Comparison of ENCODE assay signal across 14 mouse cellular contexts in genomic region chr3:31107674-31108073, GRCm38 (mm10). TPM values are rescaled to one million over a fixed set of nuclear protein-coding genes. Genes with fewer than 3 reads are reported as not detected.
DNase-seq lines count a peak whose midpoint lies in the region; ATAC-seq and TF ChIP-seq lines count a peak whose summit lies in the region.
"Had no signal": no experiment of that assay in that cellular context is flagged by ENCODE, and none has a peak within 500 bp of the region (broad histone marks: within the 10 kb centered on the region; RNA-seq: fewer than 3 reads in every experiment).

No protein-coding gene starts in this region.

- H3K4me2 ChIP-seq in hindbrain, embryonic 16.5 days (ENCODE audit: low read length), result no peak overlapping the region
- H3K4me2 ChIP-seq in midbrain, postnatal 0 days (ENCODE audit: low read depth, low read length, poor library complexity, severe bottlenecking), result no peak overlapping the region
- no peak overlapping the region for H3K4me2 ChIP-seq in intestine, embryonic 15.5 days (replicated peaks)

- TF ChIP-seq CTCF in gastrocnemius, adult 2 months (IDR thresholded peaks at IDR 0.05), result no peak
- no peak for TF ChIP-seq CTCF in midbrain, postnatal 0 days (IDR thresholded peaks at IDR 0.05)

- no peak for DNase-seq in gastrocnemius, adult 2 months
- no peak for DNase-seq in gastrocnemius, adult 8-10 months (ENCODE audit: low spot score in 2 of 2)
- peak; percentile 52 to 79 for DNase-seq in lung, adult 18-20 months
- DNase-seq in lung, postnatal 4 days, result no peak
- no peak for DNase-seq in midbrain, postnatal 0 days (ENCODE audit: low spot score)
- DNase-seq in testis, postnatal 14 days (ENCODE audit: low spot score), result no peak
- DNase-seq: gastrocnemius, postnatal 14 days; left cerebral cortex, postnatal 4 days; right cerebral cortex, adult 18-20 months had no signal

- H3K36me3 ChIP-seq in hindbrain, embryonic 16.5 days (ENCODE audit: control insufficient read depth, insufficient read depth, low read length), result no peaks in the 10 kb centered on the region
- H3K36me3 ChIP-seq in midbrain, postnatal 0 days (ENCODE audit: insufficient read depth, low read length), result no peaks in the 10 kb centered on the region
- no peaks in the 10 kb centered on the region for H3K36me3 ChIP-seq in intestine, embryonic 15.5 days

- peak; percentile 63 for ATAC-seq in hindbrain, embryonic 16.5 days
- ATAC-seq in midbrain, postnatal 0 days (ENCODE audit: low FRiP score), result no peak
- ATAC-seq in intestine, embryonic 15.5 days, result no peak
- ATAC-seq: intestine, postnatal 0 days had no signal

- no peaks in the 10 kb centered on the region for H3K9me3 ChIP-seq in hindbrain, embryonic 16.5 days (ENCODE audit: control insufficient read depth, low read length)
- no peaks in the 10 kb centered on the region for H3K9me3 ChIP-seq in midbrain, postnatal 0 days (ENCODE audit: low read length)
- H3K9me3 ChIP-seq in intestine, embryonic 15.5 days, result no peaks in the 10 kb centered on the region

- intact Hi-C loops in gastrocnemius, adult 2 months (cut with DNase I), result no loop called here

- no peak overlapping the region for H3K9ac ChIP-seq in hindbrain, embryonic 16.5 days (ENCODE audit: low read depth, low read length)
- no peak overlapping the region for H3K9ac ChIP-seq in midbrain, postnatal 0 days (replicated peaks; ENCODE audit: low read length, poor library complexity, severe bottlenecking)
- H3K9ac ChIP-seq in intestine, embryonic 15.5 days, result no peak overlapping the region

- peak overlapping the region; percentile 28; the same call in 1 of the 2 replicates for H3K4me3 ChIP-seq in gastrocnemius, adult 2 months
- no peak overlapping the region for H3K4me3 ChIP-seq in hindbrain, embryonic 16.5 days (ENCODE audit: low read length)
- no peak overlapping the region for H3K4me3 ChIP-seq in midbrain, postnatal 0 days (ENCODE audit: low read depth, low read length)
- H3K4me3 ChIP-seq in intestine, embryonic 15.5 days (replicated peaks), result no peak overlapping the region

- H3K27me3 ChIP-seq in hindbrain, embryonic 16.5 days (replicated peaks; ENCODE audit: control insufficient read depth, insufficient read depth, low read length), result no peaks in the 10 kb centered on the region
- no peaks in the 10 kb centered on the region for H3K27me3 ChIP-seq in midbrain, postnatal 0 days (ENCODE audit: insufficient read depth, low read length)
- no peaks in the 10 kb centered on the region for H3K27me3 ChIP-seq in intestine, embryonic 15.5 days (replicated peaks)
- H3K27me3 ChIP-seq: CH12.LX had no signal

- H3K4me1 ChIP-seq in hindbrain, embryonic 16.5 days (ENCODE audit: control insufficient read depth, insufficient read depth, low read depth, low read length), result peaks cover 5% of the 10 kb centered on the region; the same call in 1 of the 2 replicates
- 0 out of 2 replicates have a peak, but pooled peaks cover 2% of the 10 kb centered on the region for H3K4me1 ChIP-seq in midbrain, postnatal 0 days (ENCODE audit: insufficient read depth, low read length)
- H3K4me1 ChIP-seq in intestine, embryonic 15.5 days (replicated peaks), result no peaks in the 10 kb centered on the region

- peak overlapping the region; percentile 44 for H3K27ac ChIP-seq in gastrocnemius, adult 2 months
- 0 out of 2 replicates have a peak overlapping the region, but pooled peaks have one; percentile 9 for H3K27ac ChIP-seq in hindbrain, embryonic 16.5 days (ENCODE audit: low read depth, low read length)
- H3K27ac ChIP-seq in midbrain, postnatal 0 days (ENCODE audit: low read depth, low read length), result 0 out of 2 replicates have a peak overlapping the region, but pooled peaks have one; percentile 12
- H3K27ac ChIP-seq in intestine, embryonic 15.5 days, result no peak overlapping the region

- 75% methylated on average over 4 of the region's 4 CpGs for WGBS in hindbrain, embryonic 16.5 days
- WGBS in midbrain, postnatal 0 days, result 74% methylated on average over 4 of the region's 4 CpGs
- 78% methylated on average over 4 of the region's 4 CpGs for WGBS in intestine, embryonic 15.5 days

RNA-seq across cellular contexts. Expression of gene Skil, which starts 12.8 kb away (rescaled TPM):
- 10 to 100 TPM in 1 of 2 experiments, 1 to 10 TPM in 1; 8.3 to 19.8 TPM for total RNA-seq in gastrocnemius, adult 2 months (2021)
- 10 to 100 TPM in 1 of 4 experiments, 1 to 10 TPM in 3; 8.6 to 12.2 (median 8.9) TPM for total RNA-seq in gastrocnemius, adult 8-10 months (2022)
- polyA plus RNA-seq in hindbrain, embryonic 16.5 days (2015; fragmentation: Nextera tagmentation; extraction: Ambion mirVana), result 20.4 and 23.5 TPM in 2 replicates
- total RNA-seq in midbrain, postnatal 0 days (2014; rRNA removed), result 39.4 and 46.8 TPM in 2 replicates
- 24.7 and 28.5 TPM in 2 replicates for polyA plus RNA-seq in midbrain, postnatal 0 days (2015; fragmentation: Nextera tagmentation; extraction: Ambion mirVana)
- 17.5 and 21.3 TPM in 2 replicates for polyA plus RNA-seq in intestine, embryonic 15.5 days (2015; fragmentation: Nextera tagmentation; extraction: Ambion mirVana)

RNA-seq across cellular contexts. Expression of gene Cldn11, which starts 42.0 kb away (rescaled TPM):
- under 1 TPM in 1 of 2 experiments, not detected in 1; 0.17 TPM for total RNA-seq in gastrocnemius, adult 2 months (2021)
- under 1 TPM in 2 of 4 experiments, not detected in 2; 0.34 to 0.54 TPM for total RNA-seq in gastrocnemius, adult 8-10 months (2022)
- 50.5 and 72.7 TPM in 2 replicates for polyA plus RNA-seq in hindbrain, embryonic 16.5 days (2015; fragmentation: Nextera tagmentation; extraction: Ambion mirVana)
- total RNA-seq in midbrain, postnatal 0 days (2014; rRNA removed), result 45.6 and 60.4 TPM in 2 replicates
- 45.5 and 47.2 TPM in 2 replicates for polyA plus RNA-seq in midbrain, postnatal 0 days (2015; fragmentation: Nextera tagmentation; extraction: Ambion mirVana)
- 4.9 and 7.3 TPM in 2 replicates for polyA plus RNA-seq in intestine, embryonic 15.5 days (2015; fragmentation: Nextera tagmentation; extraction: Ambion mirVana)
- total RNA-seq: CH12.LX had no signal
- polyA plus RNA-seq: macrophage had no signal

Comparison
In these comparisons a context has a peak if more than half of its experiments do, and no peak if none do; other contexts are left out.
1. DNase-seq: peak in lung, adult 18-20 months (2 of 2); none in gastrocnemius, adult 2 months (single experiment), gastrocnemius, adult 8-10 months (0 of 2), lung, postnatal 4 days (0 of 2), midbrain, postnatal 0 days (single experiment) and testis, postnatal 14 days (single experiment).
2. RNA of gene Cldn11, which starts 42.0 kb away (total RNA-seq): 45.6 to 60.4 TPM in midbrain, postnatal 0 days; 0.34 to 0.54 TPM in gastrocnemius, adult 8-10 months and 0.17 TPM in gastrocnemius, adult 2 months; every median in the first group is over 10 times any median in the second.